Mouse (Mus musculus) testis, adult 2 months (tissue): ENCODE results near the gene Gm28051. TPM values are rescaled to one million over a fixed set of nuclear protein-coding genes. Genes with fewer than 3 reads are reported as not detected.

Experiments used
- H3K27ac ChIP-seq: fragments of 200-500 bp; 2 replicates; pipeline ENCODE4 v1.5.1; 2012; ENCODE audit warnings: low read depth, low read length; ENCODE audit not compliant: control insufficient read depth, insufficient read depth
- H3K27me3 ChIP-seq: fragments of 200-500 bp; 2 replicates; pipeline ENCODE4 v1.6.1; 2012; ENCODE audit warnings: mild to moderate bottlenecking, low read length, moderate library complexity; ENCODE audit not compliant: control insufficient read depth, insufficient read depth
- H3K36me3 ChIP-seq: fragments of 200-500 bp; 2 replicates; pipeline ENCODE4 v1.6.1; 2012; ENCODE audit warnings: mild to moderate bottlenecking, low read length; ENCODE audit not compliant: control insufficient read depth, insufficient read depth
- H3K4me1 ChIP-seq: fragments of 200-500 bp; 2 replicates; pipeline ENCODE4 v1.6.1; 2012; ENCODE audit warnings: low read length; ENCODE audit not compliant: control insufficient read depth, insufficient read depth
- H3K4me3 ChIP-seq: fragments of 200-500 bp; 2 replicates; pipeline ENCODE4 v1.5.1; 2012; ENCODE audit warnings: low read depth, mild to moderate bottlenecking, low read length, moderate library complexity, mixed read lengths; ENCODE audit not compliant: control insufficient read depth
- CTCF ChIP-seq: fragments of 200-500 bp; IDR thresholded peaks from 2 replicates; pipeline ENCODE4 v1.5.1; 2012; ENCODE audit warnings: low read depth, mild to moderate bottlenecking, inconsistent platforms, low read length, moderate library complexity; ENCODE audit not compliant: control insufficient read depth, insufficient read depth, insufficient replicate concordance
- POLR2A ChIP-seq: fragments of 200-500 bp; IDR thresholded peaks from 2 replicates; pipeline ENCODE4 v1.6.1; 2012; ENCODE audit warnings: low read depth, mild to moderate bottlenecking, inconsistent platforms, low read length, moderate library complexity; ENCODE audit not compliant: control insufficient read depth
- polyA plus RNA-seq: library from polyadenylated mRNA; depleted of rRNA; stranded (reverse); fragments of >200 nt; gene quantifications from 2 replicates; pipeline ENCODE4 v1.2.3, GENCODE M21; 2012; rRNA removed

Gm28051 gene
- polyA plus RNA-seq, 1 experiment: 3.6 TPM

GRCm38 (mm10) chr12:102672857-102673839 is 84.4 kb downstream of the Gm28051 start:
- TF ChIP-seq CTCF (no peak), POLR2A (no peak)
- Histone ChIP-seq H3K27ac (no peak overlapping the region), H3K4me1 (no peaks in the 10 kb centered on the region), H3K36me3 (no peaks in the 10 kb centered on the region), H3K4me3 (no peak overlapping the region), H3K27me3 (no peaks in the 10 kb centered on the region)

- Histone ChIP-seq H3K4me3 (no peak overlapping the region), H3K27ac (no peak overlapping the region), H3K36me3 (no peaks in the 10 kb centered on the region), H3K4me1 (no peaks in the 10 kb centered on the region), H3K27me3 (no peaks in the 10 kb centered on the region)
- TF ChIP-seq POLR2A: no peak
- no peak for TF ChIP-seq CTCF
Observed at GRCm38 (mm10) chr12:102672176-102672575, 85.4 kb downstream of the Gm28051 start.

GRCm38 (mm10) chr12:102670848-102671247 is 86.7 kb downstream of the Gm28051 start:
- H3K27ac ChIP-seq: no peak overlapping the region
- no peak overlapping the region for H3K4me3 ChIP-seq
- H3K36me3 ChIP-seq: no peaks in the 10 kb centered on the region
- no peaks in the 10 kb centered on the region for H3K27me3 ChIP-seq
- H3K4me1 ChIP-seq: no peaks in the 10 kb centered on the region
- no peak for TF ChIP-seq CTCF
- no peak for TF ChIP-seq POLR2A

Other genes starting within 250 kb of the Gm28051 start
- gene Chga, start 202.8 kb downstream of the Gm28051 start, polyA plus RNA-seq: 8.5 and 14.1 TPM in 2 replicates
- gene Itpk1, start 52.8 kb downstream of the Gm28051 start, polyA plus RNA-seq: 32.3 and 35.2 TPM in 2 replicates
- 7.9 and 8.8 TPM in 2 replicates for gene Moap1, start 14.1 kb downstream of the Gm28051 start, polyA plus RNA-seq
- 0.90 and 1.1 TPM in 2 replicates for gene Tmem251, start 14.0 kb downstream of the Gm28051 start, polyA plus RNA-seq
- gene Gon7, start within 50 bp of the Gm28051 start, polyA plus RNA-seq: 11.0 and 11.2 TPM in 2 replicates
- 44.5 and 47.2 TPM in 2 replicates for gene Ubr7, start 202 bp upstream of the Gm28051 start, polyA plus RNA-seq
- 28.7 and 31.3 TPM in 2 replicates for gene Gm20604, start 907 bp upstream of the Gm28051 start, polyA plus RNA-seq
- 21.5 and 21.9 TPM in 2 replicates for gene Btbd7, start 120.7 kb upstream of the Gm28051 start, polyA plus RNA-seq
- gene Cox8c, start 141.6 kb upstream of the Gm28051 start, polyA plus RNA-seq: 455 and 485 TPM in 2 replicates
- gene Unc79, start 191.1 kb upstream of the Gm28051 start, polyA plus RNA-seq: 1.2 and 2.0 TPM in 2 replicates